Mouse (Mus musculus) lung, postnatal 4 days (tissue): Measurements from ENCODE around the gene Fam19a5.
A peak's percentile ranks its signal among the peaks of the same experiment; 100 is the strongest.

ENCODE experiments used
- DNase-seq, 2 experiments: peaks; one replicate each; pipeline ENCODE4 v3.0.0; 2021

Fam19a5 gene

DNA sequence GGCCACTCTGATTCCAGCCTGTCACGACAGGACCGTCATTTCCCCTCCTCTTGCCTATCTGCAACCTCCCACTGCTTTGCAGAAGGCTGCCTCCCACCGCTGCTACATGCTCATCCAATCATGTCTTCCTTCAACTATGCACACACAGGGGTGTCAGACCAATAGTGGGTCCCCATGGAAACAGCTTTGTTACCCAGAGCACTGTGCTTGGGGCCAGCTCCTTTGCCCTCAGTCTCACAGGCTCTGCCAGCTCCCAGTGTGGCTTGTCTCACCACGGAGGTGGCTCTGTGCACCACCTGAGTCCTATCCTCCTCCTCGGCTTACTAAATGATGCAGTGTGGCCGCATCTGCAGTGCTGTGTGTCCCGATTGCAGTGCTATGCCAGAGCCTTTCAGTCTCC lies 123.3 kb downstream of the Fam19a5 start:
- no peak for DNase-seq

DNA sequence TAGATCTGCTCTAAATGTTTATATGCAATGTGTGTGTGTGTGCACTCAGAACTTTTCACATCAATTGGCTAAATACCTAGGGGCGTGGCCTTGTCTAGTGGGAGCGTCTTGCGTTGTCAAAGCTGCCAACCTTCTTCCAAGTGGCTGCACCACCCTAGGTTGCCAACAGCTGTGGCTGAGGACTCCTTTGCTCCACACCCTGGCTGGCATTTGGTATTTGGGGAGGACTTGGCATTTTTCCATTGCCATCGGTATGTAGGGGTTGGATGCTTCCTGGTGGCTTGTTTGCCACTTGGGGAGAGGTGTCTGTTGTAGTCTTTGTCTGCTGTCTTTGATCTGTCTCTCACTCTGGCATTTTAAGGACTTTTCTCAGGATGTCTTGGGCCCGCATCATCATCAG lies 124.0 kb downstream of the Fam19a5 start:
- DNase-seq: no peak

DNA sequence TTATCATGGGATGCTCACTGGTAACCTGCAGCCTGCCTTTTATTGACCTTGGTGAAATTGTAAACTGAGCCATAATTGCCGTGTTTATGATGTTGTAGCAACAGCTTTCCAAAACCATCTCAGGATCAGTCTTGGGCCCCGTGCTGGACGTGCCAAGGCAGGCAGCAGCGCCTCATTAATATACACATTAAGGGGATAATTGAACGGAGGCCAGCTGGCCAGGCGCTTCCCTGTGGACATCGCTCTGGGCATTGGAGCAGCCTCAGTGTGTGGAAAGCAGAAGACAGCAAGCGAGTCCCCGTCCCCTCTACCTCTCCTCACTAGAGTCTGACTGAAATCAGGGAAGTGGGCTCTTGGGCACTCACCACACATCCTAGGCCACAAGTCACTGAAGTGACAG lies 127.8 kb downstream of the Fam19a5 start:
- peak in 1 of 2 experiments; percentile 4 for DNase-seq

DNA sequence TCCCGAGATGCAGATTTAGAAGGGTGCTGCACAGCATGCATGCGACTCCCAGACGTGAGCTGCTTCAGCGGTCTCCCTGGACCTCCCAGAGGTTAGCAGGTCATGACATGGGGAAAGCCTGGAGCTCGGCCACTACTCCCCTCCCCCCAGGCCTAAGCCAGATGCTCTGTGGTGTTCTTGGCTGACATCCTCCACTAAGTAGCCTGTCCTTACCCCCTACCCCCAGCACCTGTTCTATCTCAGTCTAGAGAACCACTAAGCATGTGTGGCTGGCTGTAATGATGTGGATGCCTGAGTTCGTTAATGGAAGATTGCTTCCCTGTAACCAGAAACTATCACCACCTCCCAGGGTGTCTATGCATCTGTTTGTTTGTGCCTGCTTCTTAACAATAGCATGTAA lies 134.6 kb downstream of the Fam19a5 start:
- DNase-seq: no peak

DNA sequence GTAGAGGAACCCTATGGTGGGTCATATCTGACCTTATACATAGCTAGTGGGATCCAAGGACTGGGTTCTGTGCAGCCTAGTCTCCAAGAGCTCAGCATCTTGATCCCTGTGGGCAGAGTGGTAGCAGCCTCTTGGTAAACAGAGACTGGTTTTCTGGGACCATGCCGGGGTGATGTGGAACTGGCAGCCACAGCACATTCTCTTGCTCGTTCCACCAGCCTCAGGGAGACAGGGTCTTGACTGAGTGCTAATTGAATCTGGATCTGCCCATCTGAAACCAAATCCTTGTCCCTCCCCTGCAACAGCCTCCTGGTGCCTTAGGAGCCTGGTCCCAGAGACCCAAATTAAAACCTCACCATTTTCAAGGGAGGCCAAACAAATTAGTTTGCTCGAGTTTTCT lies 138.3 kb downstream of the Fam19a5 start:
- no peak for DNase-seq

DNA sequence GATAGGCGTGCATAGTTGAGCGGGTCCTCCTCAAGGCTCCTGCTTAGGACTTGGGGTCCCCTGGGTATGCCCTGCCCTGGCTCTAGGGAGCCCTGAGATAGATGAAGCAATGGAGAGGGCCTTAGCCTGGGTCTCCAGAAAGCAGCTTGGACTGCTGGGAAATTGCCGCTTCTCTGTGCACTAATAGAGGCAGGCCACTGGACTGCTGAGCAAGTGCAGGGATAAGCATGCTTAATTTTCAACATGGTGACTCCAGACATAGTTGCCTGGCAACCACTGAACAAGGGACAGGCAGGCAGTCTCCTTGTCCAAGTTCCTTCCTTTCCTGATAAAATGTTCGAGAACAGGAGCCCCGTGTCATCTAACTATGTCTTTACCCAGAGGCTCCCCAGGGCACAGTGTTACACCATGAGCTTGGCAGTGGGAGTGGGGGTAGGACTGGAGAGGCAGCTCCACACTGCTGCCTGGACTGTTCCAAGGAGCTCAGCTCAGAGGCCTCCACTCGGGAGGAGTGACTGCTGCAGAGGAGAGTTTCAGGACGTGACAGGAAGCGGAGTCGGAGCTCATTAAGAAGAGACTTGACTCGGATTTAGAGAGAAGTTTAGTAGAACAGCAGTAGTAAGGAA lies 142.4 kb downstream of the Fam19a5 start:
- no peak for DNase-seq

DNA sequence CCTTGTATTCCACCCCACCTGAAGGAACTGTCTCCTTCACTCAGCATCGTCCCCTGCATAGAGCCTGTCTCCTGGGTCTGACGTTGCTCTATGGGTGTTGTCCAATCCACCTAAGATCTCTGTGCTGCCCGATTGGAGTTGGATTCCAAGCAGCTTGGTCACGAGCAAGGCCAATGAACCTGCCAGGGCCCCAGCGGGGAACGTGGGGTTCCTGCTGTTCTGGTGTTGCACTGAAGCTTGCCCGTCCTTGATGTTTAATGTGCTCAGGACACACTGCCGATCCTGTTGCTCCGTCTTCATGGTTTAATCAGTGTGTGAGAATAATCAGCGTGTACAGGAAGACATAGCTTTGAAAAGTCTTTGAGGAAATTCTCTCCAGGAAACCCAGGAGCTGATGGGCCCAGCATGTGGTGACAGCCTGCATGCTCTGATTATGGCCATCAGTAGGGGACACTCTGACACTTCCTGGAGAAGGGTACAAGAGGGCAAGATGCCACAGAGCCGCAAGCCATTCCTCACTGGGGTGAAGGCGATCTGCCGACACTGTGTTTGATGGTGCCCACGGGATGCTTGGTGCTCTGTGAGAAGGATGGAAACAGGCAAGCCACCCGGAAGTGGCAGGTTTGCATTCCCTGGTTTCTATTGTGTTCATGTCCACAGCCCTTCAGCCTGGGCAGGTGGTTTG lies 147.3 kb downstream of the Fam19a5 start:
- DNase-seq: no peak

DNA sequence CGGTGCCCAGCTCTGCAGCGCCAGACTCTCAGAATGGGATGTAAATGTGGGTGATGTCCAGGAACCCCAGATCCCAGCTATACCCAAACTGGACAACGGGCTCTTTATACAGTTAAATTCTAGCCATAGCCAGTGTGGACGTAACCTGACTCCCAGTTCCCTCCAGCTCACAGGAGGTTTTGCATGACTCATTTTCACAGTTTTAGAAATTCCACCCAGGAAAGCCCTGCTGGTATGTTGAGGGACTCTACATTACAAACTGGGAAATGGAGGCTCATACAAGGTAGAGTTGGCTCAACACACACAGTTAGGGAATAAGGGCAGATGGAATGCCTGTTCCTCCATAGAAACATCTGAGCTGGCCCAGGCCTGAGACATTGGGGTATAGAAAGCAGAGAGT lies 147.9 kb downstream of the Fam19a5 start:
- DNase-seq: no peak

DNA sequence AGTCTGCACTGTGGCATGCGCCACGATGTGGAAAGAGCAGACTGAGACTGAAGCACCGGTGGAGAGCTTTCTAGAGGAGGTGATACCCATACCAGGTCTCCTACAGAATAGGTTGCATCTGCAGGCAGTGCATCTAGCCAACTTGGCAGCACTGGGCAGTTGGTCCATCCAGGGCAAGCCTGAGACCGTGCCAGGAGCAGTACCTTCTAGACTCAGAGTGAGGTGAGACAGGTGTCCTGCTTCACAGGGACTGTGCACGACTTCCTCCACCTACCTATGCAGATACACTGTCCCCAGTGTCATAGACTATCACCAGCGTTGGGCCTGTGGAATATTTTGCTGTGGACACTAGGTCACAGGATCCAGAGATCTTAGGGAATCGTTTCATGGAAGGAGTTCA lies 148.3 kb downstream of the Fam19a5 start:
- DNase-seq: no peak

DNA sequence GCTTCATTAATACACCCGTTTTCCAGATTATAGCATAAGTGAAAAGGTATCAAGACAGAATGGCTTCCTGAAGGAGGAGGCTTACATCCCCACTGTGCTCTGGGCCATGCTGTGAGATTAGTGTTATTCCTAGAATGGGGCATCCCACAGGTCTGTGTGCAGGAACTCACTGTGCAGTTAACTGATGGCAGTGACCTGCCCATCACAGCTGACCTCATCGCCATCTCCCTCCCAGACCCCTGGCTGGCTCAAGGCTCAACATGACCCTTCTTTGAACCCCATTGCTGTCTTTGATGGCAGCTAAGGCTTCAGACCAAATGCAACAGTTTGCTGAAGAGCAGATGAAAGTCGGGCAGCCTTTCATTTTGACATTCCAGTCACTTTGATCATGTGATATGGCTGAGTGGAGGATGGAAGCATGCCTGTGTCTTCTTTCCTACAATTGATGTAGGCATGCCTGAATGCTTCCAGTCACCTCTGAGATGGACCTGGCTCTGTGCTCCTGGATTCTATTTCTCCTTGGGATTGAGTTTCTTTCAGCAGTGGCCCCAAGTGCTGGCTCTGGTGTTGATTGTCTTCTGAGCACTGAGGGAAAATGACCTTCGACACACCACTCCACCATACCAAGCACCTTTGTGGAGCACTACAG lies 148.9 kb downstream of the Fam19a5 start:
- no peak for DNase-seq

DNA sequence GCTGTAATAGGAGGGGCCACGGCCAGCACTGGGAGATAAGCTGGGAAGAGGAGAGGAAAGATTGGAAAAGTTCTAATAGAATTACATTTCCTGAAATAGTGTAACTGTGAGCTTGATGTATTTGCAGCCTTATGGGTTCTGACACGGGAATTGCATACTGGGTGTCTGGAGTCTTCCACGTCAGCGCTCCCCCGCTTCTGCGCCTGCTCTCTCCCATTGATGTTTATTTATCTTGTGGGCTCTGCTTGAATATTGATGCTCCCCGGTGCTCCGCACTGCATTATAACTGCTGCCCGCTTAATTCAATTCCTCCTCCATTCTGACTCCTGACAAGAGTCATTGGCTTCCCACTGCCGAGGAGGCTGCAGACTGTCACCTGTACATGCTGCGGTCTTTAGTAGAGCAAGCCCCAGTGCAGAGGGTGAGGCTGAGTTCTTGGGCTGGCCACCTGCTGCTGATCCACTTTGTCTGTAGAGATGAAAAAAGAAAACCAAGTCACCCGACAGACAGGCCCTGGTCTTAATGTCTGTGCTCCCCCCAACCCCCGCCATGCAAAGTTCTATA lies 153.4 kb downstream of the Fam19a5 start:
- no peak for DNase-seq

DNA sequence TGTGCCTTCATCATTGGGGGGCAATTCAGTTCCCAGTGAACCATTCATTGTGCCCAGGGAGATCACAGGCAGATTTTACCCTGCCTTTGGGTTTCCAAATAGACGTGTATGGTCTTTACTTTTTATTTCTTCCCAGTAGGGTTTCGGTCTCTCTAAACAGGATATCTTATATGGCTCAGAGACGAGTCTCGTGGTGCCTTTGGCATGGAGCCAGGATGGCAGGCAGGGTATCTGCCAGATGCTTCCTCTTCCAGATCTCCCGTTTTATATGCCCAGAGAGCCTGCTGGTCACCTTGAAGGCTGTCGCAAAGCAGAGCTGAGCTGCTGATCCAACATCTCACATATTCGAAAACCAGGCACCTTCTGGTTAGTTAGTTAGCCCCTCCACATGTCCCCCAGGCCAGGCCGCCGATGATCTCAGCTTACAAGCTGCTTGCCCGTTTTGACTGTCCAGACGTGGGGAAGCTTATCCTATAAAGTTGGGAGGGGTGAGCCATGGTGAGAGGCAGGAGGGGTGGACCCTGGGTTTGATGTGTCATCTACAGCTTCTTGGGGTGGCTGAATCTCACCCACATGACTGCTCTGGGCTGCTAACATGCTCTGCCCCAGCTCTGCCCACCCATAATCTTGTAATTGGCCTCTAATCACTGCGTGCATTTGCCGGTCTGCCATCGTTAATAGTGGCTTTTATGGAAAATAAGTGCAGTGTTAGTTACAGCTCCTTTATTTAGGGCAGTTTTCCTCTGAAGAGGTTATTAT lies 154.6 kb downstream of the Fam19a5 start:
- no peak for DNase-seq

DNA sequence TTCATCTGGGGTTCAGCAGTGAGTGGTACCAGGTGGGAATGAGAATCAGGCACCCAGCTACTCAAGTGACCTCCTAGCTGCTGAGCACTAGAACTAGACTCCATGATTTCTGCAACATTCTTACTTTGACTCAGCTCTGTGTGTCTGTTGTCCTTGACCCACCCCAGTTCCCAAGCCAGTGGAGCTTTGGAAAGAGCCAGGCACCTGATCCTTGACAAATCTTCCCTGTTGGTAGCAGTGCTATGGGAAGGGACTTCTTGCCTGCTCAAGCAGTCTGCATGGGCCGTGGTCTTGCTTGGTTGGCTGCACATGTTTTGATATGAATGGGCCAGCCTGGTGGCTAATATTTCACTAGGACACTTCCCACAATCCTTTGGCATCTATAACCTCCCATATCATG lies 158.7 kb downstream of the Fam19a5 start:
- DNase-seq: no peak

DNA sequence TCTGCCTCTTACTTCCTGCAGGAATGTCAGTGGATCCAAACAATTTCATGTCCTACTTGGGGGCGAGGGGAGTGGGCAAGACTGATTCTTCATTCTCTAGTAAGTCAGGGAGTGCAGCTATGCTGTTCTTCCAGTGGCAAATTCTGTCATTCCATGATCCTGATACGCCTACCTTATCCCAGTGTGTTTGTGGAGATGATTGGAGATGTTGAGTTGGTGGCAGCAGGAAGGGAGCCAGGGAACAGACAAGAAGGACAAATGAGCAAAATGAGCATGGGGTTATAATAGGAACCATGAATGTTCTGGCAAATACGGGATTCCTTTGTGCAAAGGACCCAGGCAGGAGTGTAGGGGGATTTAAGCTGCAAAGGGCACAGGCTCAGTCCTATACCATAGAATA lies 159.2 kb downstream of the Fam19a5 start:
- no peak for DNase-seq

DNA sequence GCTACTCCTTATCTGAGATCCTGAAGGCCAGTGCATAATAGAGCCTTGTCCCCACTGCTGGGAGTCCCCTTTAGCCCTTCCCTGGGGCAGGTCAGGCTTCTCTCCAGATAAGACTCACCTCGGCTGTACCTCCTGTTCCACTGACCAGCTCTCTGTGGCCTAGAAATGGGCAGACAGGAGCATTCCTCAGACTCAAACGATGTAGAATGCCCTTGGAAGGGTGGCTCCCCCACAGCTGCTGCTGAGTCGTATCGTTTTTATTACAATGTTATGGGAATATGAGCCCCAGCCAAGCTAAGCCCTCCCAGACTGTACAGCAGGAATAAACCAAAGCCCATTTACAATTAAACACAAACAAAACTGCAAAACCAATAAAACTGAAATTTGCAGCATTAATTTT lies 167.7 kb downstream of the Fam19a5 start:
- no peak for DNase-seq

DNA sequence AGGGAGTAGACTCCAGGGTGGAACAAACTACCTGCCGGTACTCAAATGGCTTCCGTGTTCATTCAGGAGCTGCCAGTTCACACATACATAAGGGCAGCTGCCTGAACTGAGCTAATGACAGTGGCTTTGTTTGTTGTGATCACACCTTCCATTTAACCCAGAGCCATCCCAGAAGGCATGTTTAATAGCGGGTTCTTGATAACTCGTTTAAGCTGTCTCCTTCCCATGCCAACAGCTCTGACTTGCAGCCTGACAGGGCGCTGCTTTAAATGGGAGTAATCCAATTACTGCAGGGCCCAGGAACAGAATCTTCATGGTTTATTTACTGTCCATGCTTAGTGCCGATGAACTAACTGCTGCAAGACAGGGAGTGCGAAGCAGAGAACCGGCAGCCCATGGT lies 168.1 kb downstream of the Fam19a5 start:
- no peak for DNase-seq

DNA sequence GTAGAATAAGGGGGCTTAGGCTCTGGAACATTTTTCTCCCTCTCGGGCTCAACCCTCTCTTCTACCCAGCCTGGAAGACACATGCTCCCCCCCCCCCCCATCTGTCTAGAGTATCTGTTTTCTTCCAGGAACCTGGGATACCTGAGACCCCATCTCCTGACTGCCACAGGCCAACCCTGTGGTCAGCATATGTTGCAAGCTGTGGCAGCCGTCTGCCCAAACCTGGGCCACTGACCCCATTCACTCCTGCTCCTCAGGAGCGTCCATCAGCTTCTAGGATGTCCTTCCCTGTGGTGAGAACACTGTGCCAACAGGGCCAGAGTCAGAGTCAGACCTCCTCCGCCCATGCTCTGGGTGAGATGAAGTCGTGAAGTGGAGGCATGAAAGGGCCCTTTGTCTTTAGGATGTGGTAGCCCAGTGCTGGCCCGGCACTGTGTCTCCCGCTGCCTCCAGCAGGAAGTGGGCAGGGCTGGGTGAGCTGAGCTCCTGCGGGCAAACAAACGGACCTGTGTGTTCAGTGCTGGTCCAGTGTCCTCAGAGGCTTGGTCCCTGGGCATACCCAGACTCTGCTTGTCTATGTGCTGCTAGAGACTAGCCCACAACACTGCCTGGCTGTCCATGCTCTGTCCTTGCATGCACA lies 171.1 kb downstream of the Fam19a5 start:
- no peak for DNase-seq

DNA sequence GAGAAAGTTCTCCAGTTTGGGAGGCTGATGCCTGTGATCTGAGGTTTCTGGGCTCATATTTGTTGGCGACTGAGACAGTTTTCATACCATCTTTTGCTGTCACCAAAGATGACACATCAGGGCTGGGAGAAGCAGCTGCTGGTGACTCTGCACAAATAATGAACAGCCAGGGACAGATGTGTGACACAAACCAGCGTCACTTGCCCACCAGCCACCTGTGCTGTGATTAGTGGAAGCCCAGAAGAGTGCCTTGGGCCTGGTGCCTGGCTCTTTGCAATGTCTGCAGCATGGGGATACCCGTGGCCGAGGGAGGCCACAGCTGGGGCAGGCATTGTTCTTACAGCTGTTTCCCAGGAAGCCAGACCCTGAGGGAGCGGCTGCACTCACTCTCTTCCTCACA lies 173.0 kb downstream of the Fam19a5 start:
- DNase-seq: no peak

DNA sequence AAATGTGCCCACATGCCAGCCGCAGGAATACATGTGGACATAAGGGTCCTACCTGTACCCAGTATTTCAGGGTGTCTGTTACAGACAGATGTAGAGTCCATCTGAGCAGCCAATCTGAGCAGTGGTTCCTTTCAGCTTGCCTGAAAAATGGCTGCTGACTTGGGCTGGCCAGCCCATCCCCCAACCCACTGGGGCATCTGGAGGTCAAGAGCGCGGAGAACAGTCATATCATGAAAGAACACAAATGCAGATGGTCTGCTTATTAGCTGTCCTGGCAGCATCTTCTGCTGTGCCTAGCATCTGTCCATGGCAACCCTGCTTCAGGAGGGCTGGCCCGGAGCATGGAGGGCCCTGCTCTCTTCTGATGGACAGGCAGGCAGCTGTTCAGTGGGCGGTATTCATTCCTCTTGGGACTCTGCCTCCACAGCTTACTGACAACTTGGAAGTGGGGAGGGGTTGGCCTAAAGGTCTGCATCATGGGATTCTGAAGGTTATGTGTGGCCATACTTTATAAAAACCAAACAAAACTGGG lies 179.4 kb downstream of the Fam19a5 start:
- DNase-seq: no peak

DNA sequence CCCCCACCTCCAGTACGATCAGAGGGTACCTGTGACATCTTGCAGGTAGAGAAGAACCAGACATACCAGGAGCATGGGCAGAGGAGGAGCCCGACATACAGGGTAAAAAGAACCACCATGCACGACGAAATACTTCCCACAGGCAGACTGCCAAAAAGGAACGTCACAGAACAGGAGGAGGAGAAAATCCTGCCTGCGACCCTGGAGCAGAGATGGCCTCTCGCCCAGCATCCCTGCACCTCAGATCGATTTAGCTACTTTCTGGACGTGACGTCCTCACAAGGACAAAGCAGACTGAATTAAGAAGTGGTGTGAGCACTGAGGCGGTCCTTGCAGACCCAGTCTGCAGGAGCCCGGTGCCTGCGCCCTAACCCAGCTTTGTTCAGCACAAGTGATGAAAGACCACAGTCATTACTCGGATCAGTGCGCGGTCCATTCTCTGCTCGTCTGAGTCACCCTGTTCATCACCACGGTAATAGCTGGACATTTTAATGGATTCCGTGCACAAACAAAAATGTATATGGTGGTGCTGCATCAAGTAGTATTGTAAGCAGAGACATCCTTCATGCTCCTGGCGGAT lies 182.6 kb downstream of the Fam19a5 start:
- DNase-seq: no peak

DNA sequence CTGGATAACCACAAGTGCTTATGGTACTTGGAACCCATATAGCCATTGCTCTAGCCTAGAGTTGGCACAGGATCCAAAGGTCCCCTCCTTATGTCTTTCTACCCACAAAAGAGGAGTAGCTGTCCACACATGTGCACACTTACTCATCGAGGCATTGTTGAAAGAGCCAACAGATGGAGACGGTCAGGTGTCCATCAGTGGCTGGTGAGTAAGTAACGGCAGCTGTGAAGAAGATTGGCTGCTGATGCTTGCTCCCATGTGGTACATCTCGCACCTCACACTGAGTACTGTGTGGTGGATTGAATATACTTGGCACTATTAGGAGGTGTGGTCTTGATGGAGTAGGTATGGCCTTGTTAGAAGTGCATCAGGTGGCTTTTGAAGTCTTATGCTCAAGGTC lies 192.2 kb downstream of the Fam19a5 start:
- DNase-seq: no peak

DNA sequence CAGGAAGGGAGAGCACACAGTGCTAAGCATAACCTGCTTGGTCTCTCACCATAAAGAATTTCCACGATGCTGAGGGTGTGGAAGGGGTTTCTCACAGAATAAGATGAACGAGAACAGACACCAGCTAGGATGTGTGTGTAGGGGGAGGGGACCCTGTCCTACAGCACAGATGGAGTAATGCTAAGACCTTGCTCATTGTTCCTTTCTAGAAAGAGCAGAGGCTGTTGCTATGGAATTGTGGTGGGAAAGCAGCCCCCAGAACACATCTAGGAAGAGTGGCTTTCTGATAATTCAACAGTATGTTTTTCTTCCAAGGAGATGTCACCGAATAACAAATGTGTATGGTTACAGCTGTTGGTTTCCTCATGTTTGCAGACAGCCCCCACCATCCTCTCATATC lies 211.4 kb downstream of the Fam19a5 start:
- DNase-seq: no peak
